In the genomic region with DNA sequence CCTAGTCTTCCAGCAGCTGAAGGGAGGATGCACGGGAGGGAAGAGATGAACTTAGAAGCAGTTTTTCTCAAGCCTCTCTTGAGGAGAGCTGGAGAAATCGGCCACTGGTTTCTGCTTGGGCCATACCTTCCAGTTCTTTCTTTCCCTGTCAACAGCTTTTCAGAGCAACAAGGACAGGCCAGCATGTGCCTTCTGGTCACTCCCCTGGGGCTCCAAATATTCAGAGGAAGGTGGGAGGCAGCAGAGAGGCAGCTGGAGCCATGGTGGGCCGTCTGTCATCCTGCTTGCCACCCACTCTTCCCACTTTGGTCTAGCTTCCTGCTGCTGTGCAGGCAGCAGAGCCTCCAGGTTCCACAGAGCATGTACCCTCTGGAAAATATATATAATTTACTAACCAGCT, we compare ENCODE assay signal across 7 mouse cellular contexts. TPM values are rescaled to one million over a fixed set of nuclear protein-coding genes. Genes with fewer than 3 reads are reported as not detected.
DNase-seq lines count a peak whose midpoint lies in the region; ATAC-seq lines count a peak whose summit lies in the region.

No protein-coding gene starts in this region.

- H3K36me3 ChIP-seq in midbrain, embryonic 10.5 days, result no peaks in the 10 kb centered on the region
- no peaks in the 10 kb centered on the region for H3K36me3 ChIP-seq in midbrain, embryonic 13.5 days

- peaks cover 16% of the 10 kb centered on the region for H3K4me1 ChIP-seq in midbrain, embryonic 10.5 days
- peaks cover 17% of the 10 kb centered on the region for H3K4me1 ChIP-seq in midbrain, embryonic 13.5 days (replicated peaks)

- H3K4me3 ChIP-seq in midbrain, embryonic 10.5 days, result no peak overlapping the region
- no peak overlapping the region for H3K4me3 ChIP-seq in midbrain, embryonic 13.5 days (replicated peaks)

- H3K9me3 ChIP-seq in midbrain, embryonic 10.5 days (replicated peaks), result no peaks in the 10 kb centered on the region
- no peaks in the 10 kb centered on the region for H3K9me3 ChIP-seq in midbrain, embryonic 13.5 days

- DNase-seq in midbrain, embryonic 10.5 days (ENCODE audit: low spot score), result no peak
- peak; percentile 28 to 69 for DNase-seq in frontal cortex, postnatal 10 days (ENCODE audit: low spot score in 2 of 2)
- DNase-seq in left cerebral cortex, adult 9 months (ENCODE audit: low spot score in 2 of 2), result peak; percentile 59 to 79
- DNase-seq in right cerebral cortex, postnatal 14 days, result peak; percentile 28
- no peak for DNase-seq in lung, postnatal 14 days
- DNase-seq in adipocyte (ENCODE audit: low spot score), result no peak

- H3K4me2 ChIP-seq in midbrain, embryonic 13.5 days (replicated peaks), result no peak overlapping the region

- 46% methylated on average over 3 of the region's 3 CpGs for WGBS in midbrain, embryonic 10.5 days
- 24% methylated on average over 3 of the region's 3 CpGs for WGBS in midbrain, embryonic 13.5 days

- no peak overlapping the region for H3K9ac ChIP-seq in midbrain, embryonic 13.5 days (replicated peaks)

- ATAC-seq in midbrain, embryonic 13.5 days, result no peak

- peak overlapping the region; percentile 61 for H3K27ac ChIP-seq in midbrain, embryonic 10.5 days (replicated peaks)
- no peak overlapping the region for H3K27ac ChIP-seq in midbrain, embryonic 13.5 days

- H3K27me3 ChIP-seq in midbrain, embryonic 10.5 days (ENCODE audit: low read depth, poor library complexity, severe bottlenecking), result no peaks in the 10 kb centered on the region
- H3K27me3 ChIP-seq in midbrain, embryonic 13.5 days, result no peaks in the 10 kb centered on the region

RNA-seq across cellular contexts. Expression of gene Ndufb4, which starts 36.6 kb away (rescaled TPM):
- 46.2 and 50.9 TPM in 2 replicates for polyA plus RNA-seq in midbrain, embryonic 10.5 days (2016; fragmentation: Nextera tagmentation; extraction: Ambion mirVana)
- polyA plus RNA-seq in midbrain, embryonic 13.5 days (2015; fragmentation: Nextera tagmentation; extraction: Ambion mirVana), result 58.4 and 58.8 TPM in 2 replicates

RNA-seq across cellular contexts. Expression of gene Hgd, which starts 37.7 kb away (rescaled TPM):
- 0.21 and 0.31 TPM in 2 replicates for polyA plus RNA-seq in midbrain, embryonic 10.5 days (2016; fragmentation: Nextera tagmentation; extraction: Ambion mirVana)
- 0.17 TPM in 1 of 2 replicates, not detected in the other for polyA plus RNA-seq in midbrain, embryonic 13.5 days (2015; fragmentation: Nextera tagmentation; extraction: Ambion mirVana)

Comparison
In these comparisons a context has a peak if more than half of its experiments do, and no peak if none do; other contexts are left out.
1. DNase-seq: peak in frontal cortex, postnatal 10 days (2 of 2), left cerebral cortex, adult 9 months (2 of 2) and right cerebral cortex, postnatal 14 days (single experiment); none in midbrain, embryonic 10.5 days (single experiment), lung, postnatal 14 days (single experiment) and adipocyte (single experiment).